Mouse (Mus musculus) E14TG2a.4 (cell line): ENCODE measurements at regions not wholly inside any gene's neighbourhood (a gene's known extent, or its start where the extent isn't known, plus 50 kb on each side); places are given as distances from the start of the nearest gene placed in this dataset.
"Not testable (repeated sequence)": the region's sequence is repeated elsewhere in the genome, so short reads cannot be mapped to it uniquely, and the experiment has no call there.

Experiments
- H3K27me3 ChIP-seq: 2 replicates; pipeline ENCODE4 v1.6.1; 2014; ENCODE audit warnings: low read length, control low read depth; ENCODE audit not compliant: insufficient read depth
- H3K36me3 ChIP-seq: 2 replicates; pipeline ENCODE4 v1.6.1; 2014; ENCODE audit warnings: low read length, control low read depth; ENCODE audit not compliant: insufficient read depth
- H3K4me1 ChIP-seq: replicated peaks from 2 replicates; pipeline ENCODE4 v1.6.1; 2014; ENCODE audit warnings: low read depth, low read length, control low read depth
- H3K4me3 ChIP-seq: replicated peaks from 2 replicates; pipeline ENCODE4 v1.5.1; 2014; ENCODE audit warnings: mild to moderate bottlenecking, low read length
- H3K9me3 ChIP-seq: 2 replicates; pipeline ENCODE4 v1.6.1; 2014; ENCODE audit warnings: low read length, control low read depth
- CTCF ChIP-seq: conservative IDR thresholded peaks from 2 replicates; pipeline ENCODE4 v1.5.1; 2014; ENCODE audit warnings: low read length
- NANOG ChIP-seq: IDR thresholded peaks from 2 replicates; pipeline ENCODE4 v1.6.1; 2014; ENCODE audit warnings: borderline replicate concordance, low read length, mixed read lengths
- POU5F1 ChIP-seq: IDR thresholded peaks from 2 replicates; pipeline ENCODE4 v1.6.1; 2014; ENCODE audit warnings: low read length, borderline replicate concordance

DNA sequence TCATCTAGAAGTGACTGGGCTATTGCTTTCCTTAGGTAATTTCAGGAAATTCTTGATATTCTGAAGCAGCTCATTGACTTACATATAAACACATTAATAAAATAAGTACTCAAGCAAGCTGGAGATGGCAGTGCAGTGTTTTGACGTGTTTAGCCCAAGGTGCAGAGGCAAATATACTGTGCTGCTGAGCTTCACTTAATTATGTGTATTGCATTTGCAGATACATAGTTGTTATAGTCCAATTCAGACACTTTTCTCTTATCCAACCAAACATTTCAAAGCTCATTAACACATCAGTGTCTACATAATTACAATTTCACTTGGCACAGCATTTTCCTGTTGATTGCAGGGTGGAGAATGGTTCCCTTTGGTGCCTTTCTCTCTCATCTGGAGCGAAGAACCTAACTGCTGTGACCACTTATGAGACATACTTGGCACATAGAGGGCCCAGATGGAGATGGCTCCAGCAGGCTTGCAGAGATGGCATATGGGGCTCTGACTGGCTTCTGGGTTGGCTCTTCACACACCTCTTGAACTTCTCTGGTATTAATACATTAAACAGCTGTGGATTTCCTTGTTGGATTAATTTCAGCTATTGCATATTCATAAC is 803.9 kb upstream of the Gm10800 start:
- Histone ChIP-seq H3K27me3 (no peaks in the 10 kb centered on the region), H3K36me3 (no peaks in the 10 kb centered on the region), H3K4me1 (no peaks in the 10 kb centered on the region), H3K4me3 (no peak overlapping the region), H3K9me3 (no peaks in the 10 kb centered on the region)
- TF ChIP-seq NANOG (no peak), POU5F1 (no peak)

GRCm38 (mm10) chr2:99431254-99431653 is 764.2 kb upstream of the Gm10800 start:
- H3K4me1 ChIP-seq: no peaks in the 10 kb centered on the region
- H3K9me3 ChIP-seq: peaks cover 5% of the 10 kb centered on the region
- H3K36me3 ChIP-seq: no peaks in the 10 kb centered on the region
- no peak for TF ChIP-seq NANOG
- TF ChIP-seq CTCF: no peak
- TF ChIP-seq POU5F1: no peak
- no peaks in the 10 kb centered on the region for H3K27me3 ChIP-seq
- H3K4me3 ChIP-seq: no peak overlapping the region

GRCm38 (mm10) chr2:99430511-99430910 is 763.4 kb upstream of the Gm10800 start:
- TF ChIP-seq POU5F1 (no peak), CTCF (no peak), NANOG (no peak)
- Histone ChIP-seq H3K4me1 (no peaks in the 10 kb centered on the region), H3K4me3 (no peak overlapping the region), H3K27me3 (no peaks in the 10 kb centered on the region), H3K9me3 (peaks cover 9% of the 10 kb centered on the region), H3K36me3 (no peaks in the 10 kb centered on the region)

DNA sequence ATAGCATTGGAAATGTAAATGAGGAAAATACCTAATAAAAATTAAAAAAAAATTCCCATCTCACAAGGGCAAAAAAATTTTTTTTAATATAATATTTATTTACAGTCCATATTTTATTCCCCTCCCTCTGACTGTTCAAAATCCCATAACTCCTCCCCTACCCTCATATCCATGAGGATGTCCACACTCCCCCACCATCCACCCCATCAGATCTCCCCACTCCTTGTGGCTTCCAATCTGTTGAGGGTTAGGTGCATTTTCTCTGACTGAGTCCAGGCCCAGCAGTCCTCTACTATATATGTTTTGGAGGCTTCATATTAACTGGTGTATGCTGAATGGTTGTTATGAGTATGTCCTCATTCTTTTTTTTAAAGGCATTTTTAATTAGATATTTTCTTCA is 754.5 kb upstream of the Gm10800 start:
- TF ChIP-seq NANOG (no peak), CTCF (no peak), POU5F1 (no peak)
- Histone ChIP-seq H3K9me3 (peaks cover 8% of the 10 kb centered on the region), H3K27me3 (no peaks in the 10 kb centered on the region), H3K4me1 (no peaks in the 10 kb centered on the region), H3K4me3 (no peak overlapping the region), H3K36me3 (no peaks in the 10 kb centered on the region)

DNA sequence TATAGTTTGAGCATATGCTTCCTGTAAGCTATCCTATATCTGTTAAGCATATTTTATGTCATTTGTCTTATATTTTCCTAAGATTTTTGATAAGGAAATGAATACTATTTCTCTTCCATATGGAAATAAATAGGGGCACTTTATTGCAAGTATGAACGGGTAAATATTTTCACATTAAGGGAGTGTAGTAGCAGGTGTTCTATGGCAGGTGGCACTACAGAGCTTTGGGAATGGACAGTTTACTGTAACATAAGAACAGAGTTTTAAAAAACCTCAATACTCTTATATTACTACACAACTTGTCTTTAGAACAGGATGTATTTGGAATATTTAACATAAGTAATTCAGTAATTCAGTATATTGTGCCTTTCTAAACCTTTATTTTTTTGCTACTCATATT is 742.4 kb upstream of the Gm10800 start:
- Histone ChIP-seq H3K4me1 (no peaks in the 10 kb centered on the region), H3K9me3 (peaks cover 11% of the 10 kb centered on the region), H3K27me3 (no peaks in the 10 kb centered on the region), H3K4me3 (no peak overlapping the region), H3K36me3 (no peaks in the 10 kb centered on the region)
- TF ChIP-seq CTCF (peak; percentile 57), POU5F1 (no peak)

- H3K9me3 ChIP-seq: no peaks in the 10 kb centered on the region
- no peaks in the 10 kb centered on the region for H3K36me3 ChIP-seq
- no peaks in the 10 kb centered on the region for H3K4me1 ChIP-seq
- no peaks in the 10 kb centered on the region for H3K27me3 ChIP-seq
- no peak overlapping the region for H3K4me3 ChIP-seq
- TF ChIP-seq NANOG (no peak), POU5F1 (no peak), CTCF (no peak)
These were observed 712.6 kb upstream of the Gm10800 start for GRCm38 (mm10) chr2:99379746-99380145.

GRCm38 (mm10) chr2:99363651-99364050 is 696.5 kb upstream of the Gm10800 start:
- not testable (repeated sequence) for H3K4me3 ChIP-seq, H3K27me3 ChIP-seq, H3K9me3 ChIP-seq, H3K4me1 ChIP-seq, H3K36me3 ChIP-seq

DNA sequence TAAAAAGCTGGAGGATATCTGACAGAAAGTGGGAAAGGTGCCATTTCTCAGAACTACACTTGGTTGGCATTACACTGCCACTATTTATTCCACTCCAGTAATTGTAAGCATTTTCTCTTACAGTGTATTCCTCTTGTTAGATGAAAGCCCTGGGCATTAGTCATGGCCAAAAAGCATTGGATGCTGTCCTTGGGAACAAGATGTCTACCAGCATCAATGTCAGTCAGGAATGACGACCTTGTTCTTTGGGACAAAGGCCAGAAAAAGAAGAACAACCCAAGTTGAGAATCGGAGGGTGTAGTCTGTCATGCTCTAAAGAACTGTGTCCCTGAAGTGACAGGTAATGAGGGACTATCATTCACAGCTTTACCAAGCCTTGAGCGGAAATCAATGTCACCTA is 662.1 kb upstream of the Gm10800 start:
- Histone ChIP-seq H3K4me1 (no peaks in the 10 kb centered on the region), H3K9me3 (no peaks in the 10 kb centered on the region), H3K4me3 (no peak overlapping the region), H3K36me3 (no peaks in the 10 kb centered on the region), H3K27me3 (no peaks in the 10 kb centered on the region)
- no peak for TF ChIP-seq POU5F1
